Mouse (Mus musculus): Measurements from ENCODE around the gene Mast2.

- TF ChIP-seq CTCF (IDR thresholded peaks at IDR 0.05; ENCODE audit: insufficient read depth, low read depth, low read length) (no peak), POLR2A (IDR thresholded peaks at IDR 0.05; ENCODE audit: insufficient read depth, low read depth, low read length) (no peak)
Observed at GRCm38 (mm10) chr4:116451553-116451952, 12.4 kb downstream of the Mast2 start.
